Mouse (Mus musculus) heart, adult 2 months (tissue): ENCODE data around the gene Rps5. TPM values are rescaled to one million over a fixed set of nuclear protein-coding genes. Genes with fewer than 3 reads are reported as not detected.

Source experiments
- DNase-seq, 2 experiments: peaks; one replicate each; pipeline ENCODE4 v3.0.0; 2021
- H3K27ac ChIP-seq: fragments of 200-600 bp; 2 replicates; pipeline ENCODE4 v1.8.1; 2022
- H3K27me3 ChIP-seq: fragments of 200-500 bp; 2 replicates; pipeline ENCODE4 v1.6.1; 2012; ENCODE audit warnings: mild to moderate bottlenecking, low read length, inconsistent platforms, mixed read lengths; ENCODE audit not compliant: control insufficient read depth, insufficient read depth
- H3K36me3 ChIP-seq: fragments of 200-500 bp; 2 replicates; pipeline ENCODE4 v1.6.1; 2012; ENCODE audit warnings: low read length, inconsistent platforms; ENCODE audit not compliant: control insufficient read depth, insufficient read depth
- H3K4me1 ChIP-seq: fragments of 200-500 bp; 2 replicates; pipeline ENCODE4 v1.6.1; 2011; ENCODE audit warnings: low read length; ENCODE audit not compliant: control insufficient read depth, insufficient read depth
- H3K4me3 ChIP-seq: fragments of 200-600 bp; 2 replicates; pipeline ENCODE4 v1.8.1; 2022
- H3K79me2 ChIP-seq: fragments of 200-500 bp; replicated peaks from 2 replicates; pipeline ENCODE4 v1.6.1; 2012; ENCODE audit warnings: mild to moderate bottlenecking, inconsistent platforms, low read length, moderate library complexity, mixed read lengths; ENCODE audit not compliant: control insufficient read depth, insufficient read depth
- H3K9ac ChIP-seq: fragments of 200-500 bp; 2 replicates; pipeline ENCODE4 v1.6.1; 2012; ENCODE audit warnings: low read depth, mild to moderate bottlenecking, control low read depth, inconsistent platforms, low read length, mixed read lengths
- CTCF ChIP-seq: fragments of 200-600 bp; IDR thresholded peaks from 2 replicates; pipeline ENCODE4 v1.8.1; 2022; ENCODE audit warnings: antibody characterized with exemption, mild to moderate bottlenecking, moderate library complexity
- EP300 ChIP-seq: fragments of 200-500 bp; IDR thresholded peaks from 2 replicates; pipeline ENCODE4 v1.6.1; 2011; ENCODE audit warnings: low read depth, low read length, control low read depth; ENCODE audit not compliant: insufficient read depth
- POLR2A ChIP-seq: fragments of 200-500 bp; IDR thresholded peaks from 2 replicates; pipeline ENCODE4 v1.6.1; 2011; ENCODE audit warnings: mild to moderate bottlenecking, low read depth, low read length, control low read depth; ENCODE audit not compliant: insufficient read depth
- WGBS: fragments of 180-500 bp; shearing (Covaris S2); methylation state at CpG from one replicate; pipeline ENCODE4 v1.1.7; 2018; 5-methylcytosine and 5-hydroxymethylcytosine counted together
- intact Hi-C: fragments of 180-260 bp; cut with DNase I; formaldehyde crosslinking; loops from one replicate; pipeline ENCODE4 v1.15.1; 2025
- polyA plus RNA-seq: library from polyadenylated mRNA; depleted of rRNA; stranded (reverse); fragments of >200 nt; gene quantifications from 2 replicates; pipeline ENCODE4 v1.2.3, GENCODE M21; 2012
- total RNA-seq, 2 experiments: library from RNA; stranded (reverse); gene quantifications; 2 replicates each; pipeline ENCODE4 v1.2.3; 2021

The Rps5 gene
- total and polyA plus RNA-seq, 3 experiments = 525 to 842 (median 621) TPM

DNA sequence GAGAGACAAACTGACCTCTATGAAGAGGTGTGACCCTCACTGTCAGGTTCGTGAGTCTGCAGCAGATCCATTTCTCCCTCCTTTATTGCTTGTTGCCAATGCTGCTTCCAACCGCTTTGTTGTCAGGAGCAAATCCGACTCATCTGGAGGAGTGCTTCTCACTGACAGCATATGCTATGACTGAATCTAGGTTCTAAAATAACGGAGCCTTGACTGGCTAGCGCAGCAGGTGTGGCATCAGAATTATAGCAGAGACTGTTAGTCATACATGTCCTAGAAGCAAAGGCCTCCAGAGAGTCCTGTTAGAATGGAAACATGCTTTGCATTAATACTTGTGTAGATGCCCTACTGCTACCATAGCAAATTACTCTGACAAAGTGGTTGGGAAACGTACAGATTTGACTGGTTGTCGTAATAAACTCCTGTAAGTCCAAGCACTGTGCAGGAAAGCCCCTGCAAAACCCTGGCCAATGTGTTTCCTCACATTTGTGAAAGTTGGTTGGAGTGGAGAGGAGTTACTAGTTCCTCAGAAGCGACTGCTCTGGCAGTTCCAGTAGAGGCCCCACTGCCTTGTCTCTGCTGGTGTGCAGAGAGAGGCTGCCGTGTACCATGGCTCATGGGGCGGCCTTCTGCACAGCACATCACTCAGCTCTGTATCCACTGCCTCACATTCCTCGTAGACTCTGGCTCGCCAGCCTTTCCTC lies 35.4 kb upstream of the Rps5 start:
- Histone ChIP-seq H3K4me3 (no peak overlapping the region), H3K4me1 (peaks cover 2% of the 10 kb centered on the region; the same call in 1 of the 2 replicates), H3K27me3 (no peaks in the 10 kb centered on the region), H3K27ac (no peak overlapping the region), H3K79me2 (no peaks in the 10 kb centered on the region; the same call in 1 of the 2 replicates), H3K36me3 (peaks cover 3% of the 10 kb centered on the region; the same call in 1 of the 2 replicates), H3K9ac (no peak overlapping the region)
- WGBS = 90% methylated on average over 12 of the region's 12 CpGs
- no peak for DNase-seq
- intact Hi-C loops = no loop called here
- TF ChIP-seq EP300 (no peak), CTCF (no peak), POLR2A (no peak)

DNA sequence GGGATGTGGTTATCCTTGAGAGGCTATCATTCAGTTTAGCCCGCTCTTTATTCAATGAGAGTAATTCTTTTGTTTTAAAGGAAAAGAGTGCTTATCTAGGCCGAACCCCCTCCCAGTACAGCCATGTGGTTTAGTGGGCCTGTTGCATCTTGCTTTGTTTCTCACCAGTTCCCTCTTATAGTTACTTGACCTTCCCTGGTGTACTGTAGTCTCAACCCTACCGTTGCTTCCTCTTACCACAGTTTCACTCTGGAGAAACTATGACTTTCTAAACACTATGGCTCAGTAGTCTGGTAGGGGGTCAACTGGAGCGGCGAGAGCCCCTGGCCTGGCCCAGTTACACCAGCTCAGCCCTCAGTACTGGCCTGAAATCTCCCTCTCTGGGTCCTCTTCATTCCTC lies 34.5 kb upstream of the Rps5 start:
- H3K27ac ChIP-seq = no peak overlapping the region
- DNase-seq = no peak
- H3K4me3 ChIP-seq = no peak overlapping the region
- no peaks in the 10 kb centered on the region for H3K4me1 ChIP-seq
- TF ChIP-seq CTCF = no peak
- no peak for TF ChIP-seq EP300
- no peak for TF ChIP-seq POLR2A
- 93% methylated on average over 5 of the region's 5 CpGs for WGBS
- no peak overlapping the region for H3K9ac ChIP-seq
- no peaks in the 10 kb centered on the region; the same call in 1 of the 2 replicates for H3K79me2 ChIP-seq
- peaks cover 2% of the 10 kb centered on the region; the same call in 1 of the 2 replicates for H3K36me3 ChIP-seq
- H3K27me3 ChIP-seq = no peaks in the 10 kb centered on the region
- intact Hi-C loops = no loop called here

DNA sequence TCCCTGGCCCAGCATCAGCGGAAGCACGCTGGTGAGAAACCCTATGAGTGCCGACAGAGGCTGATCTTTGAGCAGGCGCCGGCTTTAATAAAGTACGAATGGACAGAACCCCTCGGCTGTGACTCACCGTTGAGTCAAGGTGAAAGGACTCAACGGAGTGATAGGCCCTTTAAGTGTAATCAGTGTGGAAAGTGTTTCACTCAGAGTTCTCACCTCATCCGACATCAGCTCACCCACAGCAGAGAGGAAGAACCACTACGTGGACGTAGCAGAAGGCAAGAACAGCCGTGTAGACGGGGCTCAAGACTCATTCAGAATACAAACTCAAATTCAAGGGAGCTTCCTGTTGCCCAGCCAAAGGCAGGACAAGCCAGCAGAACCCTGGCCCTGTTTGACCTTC lies 31.2 kb upstream of the Rps5 start:
- Histone ChIP-seq H3K9ac (no peak overlapping the region), H3K27ac (no peak overlapping the region), H3K36me3 (peaks cover 2% of the 10 kb centered on the region; the same call in 1 of the 2 replicates), H3K4me3 (no peak overlapping the region), H3K27me3 (no peaks in the 10 kb centered on the region), H3K79me2 (no peaks in the 10 kb centered on the region), H3K4me1 (no peaks in the 10 kb centered on the region)
- intact Hi-C loops = no loop called here
- 91% methylated on average over 14 of the region's 14 CpGs for WGBS
- no peak for TF ChIP-seq EP300
- no peak for TF ChIP-seq POLR2A
- no peak for DNase-seq

DNA sequence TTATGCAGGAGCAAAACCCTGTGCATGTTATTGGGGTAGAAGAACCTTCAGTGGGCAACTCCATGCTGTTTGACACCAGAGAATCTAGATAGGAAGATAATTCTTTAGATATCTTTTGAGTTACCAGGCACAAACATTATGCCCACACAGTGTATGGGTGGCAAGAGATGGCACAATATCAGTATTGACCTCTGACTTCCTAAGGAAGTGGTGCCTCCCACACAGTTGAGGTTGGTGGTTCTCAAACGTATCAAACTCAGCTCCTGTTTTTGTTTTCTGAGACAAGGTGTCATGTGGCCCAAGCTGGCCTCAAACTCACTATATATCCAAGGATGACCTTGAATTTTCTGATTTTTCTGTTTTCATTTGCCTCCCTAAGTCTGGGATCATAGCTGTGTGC lies 30.8 kb upstream of the Rps5 start:
- TF ChIP-seq EP300 = no peak
- no peak for TF ChIP-seq POLR2A
- TF ChIP-seq CTCF = no peak
- peaks cover 2% of the 10 kb centered on the region; the same call in 1 of the 2 replicates for H3K36me3 ChIP-seq
- DNase-seq = no peak
- H3K9ac ChIP-seq = no peak overlapping the region
- intact Hi-C loops = no loop called here
- H3K79me2 ChIP-seq = no peaks in the 10 kb centered on the region
- 45% methylated on average over 1 of the region's 1 CpGs for WGBS
- no peaks in the 10 kb centered on the region for H3K27me3 ChIP-seq
- no peak overlapping the region for H3K4me3 ChIP-seq
- no peaks in the 10 kb centered on the region for H3K4me1 ChIP-seq
- H3K27ac ChIP-seq = no peak overlapping the region

DNA sequence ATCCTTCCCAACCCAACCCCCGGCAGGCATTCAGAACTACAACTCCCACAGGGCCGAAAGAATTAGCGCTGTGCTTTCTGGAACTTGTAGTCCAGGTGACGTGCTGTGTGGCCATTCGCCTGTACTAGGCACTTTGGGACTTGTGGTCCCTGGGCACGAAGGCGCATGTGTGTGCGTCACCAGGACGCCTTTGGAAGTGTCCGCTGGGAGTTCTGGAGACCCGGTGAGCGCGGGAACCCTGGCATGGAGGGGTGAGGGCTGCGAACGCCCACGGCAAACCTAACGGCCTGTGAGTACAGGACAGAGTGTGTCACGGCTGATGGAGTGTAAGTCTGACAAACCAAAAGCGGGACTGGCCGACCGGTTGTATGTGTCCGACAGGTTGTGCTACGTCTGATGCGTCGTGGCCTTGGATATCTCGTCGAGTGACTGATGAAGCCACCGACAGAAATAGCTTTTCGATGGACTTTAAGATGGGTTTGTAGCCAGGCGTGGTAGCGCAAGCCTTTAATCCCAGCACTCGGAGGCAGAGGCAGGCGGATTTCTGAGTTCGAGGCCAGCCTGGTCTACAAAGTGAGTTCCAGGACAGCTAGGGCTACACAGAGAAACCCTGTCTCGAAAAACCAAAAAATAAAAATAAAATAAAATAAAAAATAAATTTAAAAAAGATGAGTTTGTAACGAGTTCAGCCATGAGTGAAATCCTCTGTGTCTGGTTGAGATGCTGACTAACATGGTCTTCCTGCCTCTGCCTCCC lies 24.3 kb upstream of the Rps5 start, which contains the start of gene Zscan22:
TSS of gene Zscan22 (plus strand) at position 161 of the 756 bp plus-strand sequence.
- Histone ChIP-seq H3K79me2 (0 out of 2 replicates have a peak, but pooled peaks cover 3% of the 10 kb centered on the region), H3K27ac (peak within 1 kb of the TSS; percentile 71), H3K4me3 (peak within 1 kb of the TSS; percentile 92), H3K27me3 (no peaks in the 10 kb centered on the region), H3K36me3 (no peaks in the 10 kb centered on the region), H3K4me1 (peaks cover 4% of the 10 kb centered on the region), H3K9ac (peak within 1 kb of the TSS; percentile 82)
- intact Hi-C loops = loop anchor here (1.0 to 5.0 kb wide), 2 partner anchors 17 to 61 kb away; partner anchors contain the start of gene Zfp128
- TF ChIP-seq EP300 (peak; percentile 77), CTCF (peak; percentile 28), POLR2A (peak; percentile 81)
- peak; percentile 91 to 94 for DNase-seq
- WGBS = 4% methylated on average over 36 of the region's 36 CpGs
